Mouse (Mus musculus): ENCODE data around the gene Dot1l.

Gene Dot1l

GRCm38 (mm10) chr10:80793803-80794202 is 38.8 kb downstream of the Dot1l start:
- DNase-seq: no peak

GRCm38 (mm10) chr10:80794750-80795149 is 39.7 kb downstream of the Dot1l start:
- no peak for DNase-seq

- no peak for DNase-seq
These were observed 41.4 kb downstream of the Dot1l start for GRCm38 (mm10) chr10:80796307-80796848.

GRCm38 (mm10) chr10:80797186-80798149 is 42.5 kb downstream of the Dot1l start:
- DNase-seq: no peak

GRCm38 (mm10) chr10:80798150-80799006 is 43.4 kb downstream of the Dot1l start, which contains the start of the genes Sf3a2 and Plekhj1:
Gene Sf3a2 (plus strand): TSS chr10:80798198.
Gene Plekhj1 (minus strand): TSS chr10:80798626.
- peak; percentile 97 for DNase-seq

GRCm38 (mm10) chr10:80799070-80799566 is 44.1 kb downstream of the Dot1l start:
- no peak for DNase-seq

- DNase-seq: no peak
These were observed 47.4 kb downstream of the Dot1l start for GRCm38 (mm10) chr10:80802204-80802912.

- no peak for DNase-seq
These were observed 48.0 kb downstream of the Dot1l start for GRCm38 (mm10) chr10:80802996-80803395.

- DNase-seq: no peak
These were observed 49.3 kb downstream of the Dot1l start for GRCm38 (mm10) chr10:80804340-80804739.

GRCm38 (mm10) chr10:80804916-80805315 is 49.9 kb downstream of the Dot1l start, which contains the start of gene Amh:
Gene Amh (plus strand): TSS chr10:80805243.
- DNase-seq: no peak

- no peak for DNase-seq
These were observed 50.3 kb downstream of the Dot1l start for GRCm38 (mm10) chr10:80805322-80805721.

GRCm38 (mm10) chr10:80805925-80806324 is 50.9 kb downstream of the Dot1l start:
- DNase-seq: peak; percentile 70

GRCm38 (mm10) chr10:80806341-80807056 is 51.5 kb downstream of the Dot1l start:
- DNase-seq: no peak

- DNase-seq: peak; percentile 92
These were observed 52.1 kb downstream of the Dot1l start for GRCm38 (mm10) chr10:80807057-80807627.

- no peak for DNase-seq
These were observed 53.3 kb downstream of the Dot1l start for GRCm38 (mm10) chr10:80808099-80808984.

GRCm38 (mm10) chr10:80808985-80809632 is 54.1 kb downstream of the Dot1l start:
- no peak for DNase-seq

GRCm38 (mm10) chr10:80810084-80810483 is 55.1 kb downstream of the Dot1l start:
- no peak for DNase-seq

GRCm38 (mm10) chr10:80812391-80813041 is 57.5 kb downstream of the Dot1l start:
- DNase-seq: no peak

- no peak for DNase-seq
These were observed 58.4 kb downstream of the Dot1l start, which contains the start of gene Jsrp1 for GRCm38 (mm10) chr10:80813366-80813765. Gene Jsrp1 (minus strand): TSS chr10:80813498.

Data from layer of hippocampus, adult 9-11 months (tissue).